Mouse (Mus musculus) small intestine, adult 2 months (tissue): ENCODE measurements around the gene Elmo1.

Source experiments
- CTCF ChIP-seq: fragments of 200-500 bp; IDR thresholded peaks from 2 replicates; pipeline ENCODE4 v1.5.1; 2012; ENCODE audit warnings: low read depth, mild to moderate bottlenecking, control low read depth, inconsistent platforms, low read length, moderate library complexity, mixed read lengths; ENCODE audit not compliant: insufficient replicate concordance, insufficient read length; ENCODE audit errors: extremely low read depth
- POLR2A ChIP-seq: fragments of 200-500 bp; IDR thresholded peaks from 2 replicates; pipeline ENCODE4 v1.6.1; 2012; ENCODE audit warnings: low read depth, mild to moderate bottlenecking, control low read depth, inconsistent platforms, low read length, moderate library complexity

DNA sequence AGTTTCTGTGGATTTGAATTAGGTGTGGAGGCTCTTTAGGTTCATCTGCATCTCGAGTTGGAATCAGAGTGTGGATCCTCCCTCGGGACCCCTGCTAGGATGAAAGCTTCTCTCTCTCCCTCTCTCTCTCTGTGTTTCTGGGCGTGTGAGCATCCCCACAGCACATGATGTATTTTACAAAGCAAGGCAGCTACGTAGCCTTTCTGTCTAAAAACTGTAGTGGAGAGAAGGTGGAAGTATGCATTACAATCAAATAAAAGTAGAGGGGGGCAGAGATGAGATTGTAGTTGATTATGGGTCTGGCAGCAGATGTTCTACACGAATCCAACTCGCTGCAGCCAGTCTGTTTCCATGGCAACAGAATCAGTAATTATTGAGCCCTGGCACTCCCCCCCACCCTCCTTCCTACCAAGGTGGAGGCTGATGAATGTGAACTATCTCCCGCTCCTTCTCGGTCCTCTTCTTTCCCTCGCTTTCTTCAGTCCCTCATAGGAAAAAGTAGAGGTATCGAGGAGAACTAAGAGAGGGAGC is 382.0 kb downstream of the Elmo1 start:
- TF ChIP-seq POLR2A (no peak), CTCF (no peak)
